Mouse (Mus musculus): ENCODE measurements at regions not wholly inside any gene's neighbourhood (a gene's known extent, or its start where the extent isn't known, plus 50 kb on each side); places are given as distances from the start of the nearest gene placed in this dataset.

DNA sequence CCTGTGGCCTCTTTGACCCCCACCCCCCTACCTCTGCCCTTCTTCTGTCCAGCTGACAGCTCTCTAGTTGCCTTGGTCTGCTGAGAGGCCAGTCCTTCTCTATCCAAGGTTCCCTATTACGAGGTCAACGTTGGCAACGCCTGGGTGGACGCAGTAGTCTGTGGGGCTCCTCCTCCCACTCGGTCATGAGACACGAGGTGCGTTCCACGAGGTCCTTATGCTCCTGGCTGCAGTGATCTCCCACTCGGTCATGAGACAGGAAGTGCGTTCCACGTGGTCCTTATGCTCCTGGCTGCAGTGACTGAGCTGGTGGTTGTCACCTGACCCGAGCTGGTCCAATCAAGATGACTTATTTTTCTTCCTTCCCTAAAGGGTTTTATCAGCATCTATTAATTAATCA is 220.7 kb downstream of the Prex1 start:
- TF ChIP-seq CTCF (IDR thresholded peaks at IDR 0.05): no peak
- no peak for TF ChIP-seq POLR2A (IDR thresholded peaks at IDR 0.05; ENCODE audit: insufficient read depth, low read depth, low read length)

Measured in heart, adult 2 months (tissue).